Mouse (Mus musculus) midbrain, embryonic 16.5 days (tissue): ENCODE measurements around the gene Pam. TPM values are rescaled to one million over a fixed set of nuclear protein-coding genes. Genes with fewer than 3 reads are reported as not detected.

Experiments
- ATAC-seq: fragments of 200-750 bp; cut with Nextera tagmentation; 2 replicates; pipeline ENCODE4 v1.8.0; 2017; ENCODE audit warnings: moderate TSS enrichment
- H3K27ac ChIP-seq: fragments of 300-500 bp; sonication (generic); 2 replicates; pipeline ENCODE4 v1.5.1; 2014; ENCODE audit warnings: mild to moderate bottlenecking, low read length, mixed read lengths
- H3K27me3 ChIP-seq: fragments of 300-500 bp; sonication (generic); 2 replicates; pipeline ENCODE4 v1.6.1; 2014; ENCODE audit warnings: low read depth, low read length, mixed read lengths; ENCODE audit not compliant: control insufficient read depth, insufficient read depth
- H3K36me3 ChIP-seq: fragments of 300-500 bp; sonication (generic); 2 replicates; pipeline ENCODE4 v1.6.1; 2014; ENCODE audit warnings: mild to moderate bottlenecking, low read length, moderate library complexity, mixed read lengths; ENCODE audit not compliant: control insufficient read depth, insufficient read depth
- H3K4me1 ChIP-seq: fragments of 300-500 bp; sonication (generic); 2 replicates; pipeline ENCODE4 v1.6.1; 2014; ENCODE audit warnings: mild to moderate bottlenecking, low read length, mixed read lengths; ENCODE audit not compliant: control insufficient read depth, insufficient read depth
- H3K4me2 ChIP-seq: fragments of 300-500 bp; sonication (generic); 2 replicates; pipeline ENCODE4 v1.6.1; 2014; ENCODE audit warnings: mild to moderate bottlenecking, low read length, mixed read lengths
- H3K4me3 ChIP-seq: fragments of 300-500 bp; sonication (generic); 2 replicates; pipeline ENCODE4 v1.5.1; 2014; ENCODE audit warnings: low read depth, mild to moderate bottlenecking, low read length, moderate library complexity, mixed read lengths
- H3K9ac ChIP-seq: fragments of 300-500 bp; sonication (generic); 2 replicates; pipeline ENCODE4 v1.6.1; 2014; ENCODE audit warnings: low read depth, low read length, mixed read lengths
- H3K9me3 ChIP-seq: fragments of 300-500 bp; sonication (generic); replicated peaks from 2 replicates; pipeline ENCODE4 v1.6.1; 2014; ENCODE audit warnings: mild to moderate bottlenecking, low read length, mixed read lengths; ENCODE audit not compliant: control insufficient read depth, poor library complexity, severe bottlenecking
- WGBS: fragments of 180-500 bp; shearing (Covaris S2); extraction: QIAGEN DNeasy Blood & Tissue Kit; methylation state at CpG from one replicate; pipeline ENCODE4 v1.1.7; 2014; 5-methylcytosine and 5-hydroxymethylcytosine counted together
- polyA plus RNA-seq: library from polyadenylated mRNA; unstranded; fragments of >200 nt; fragmentation: Nextera tagmentation; extraction: Ambion mirVana; gene quantifications from 2 replicates; pipeline ENCODE4 v1.2.1, GENCODE M21; 2015

Pam gene
- polyA plus RNA-seq, 1 experiment from 2014 or later, result 35.6 TPM

DNA sequence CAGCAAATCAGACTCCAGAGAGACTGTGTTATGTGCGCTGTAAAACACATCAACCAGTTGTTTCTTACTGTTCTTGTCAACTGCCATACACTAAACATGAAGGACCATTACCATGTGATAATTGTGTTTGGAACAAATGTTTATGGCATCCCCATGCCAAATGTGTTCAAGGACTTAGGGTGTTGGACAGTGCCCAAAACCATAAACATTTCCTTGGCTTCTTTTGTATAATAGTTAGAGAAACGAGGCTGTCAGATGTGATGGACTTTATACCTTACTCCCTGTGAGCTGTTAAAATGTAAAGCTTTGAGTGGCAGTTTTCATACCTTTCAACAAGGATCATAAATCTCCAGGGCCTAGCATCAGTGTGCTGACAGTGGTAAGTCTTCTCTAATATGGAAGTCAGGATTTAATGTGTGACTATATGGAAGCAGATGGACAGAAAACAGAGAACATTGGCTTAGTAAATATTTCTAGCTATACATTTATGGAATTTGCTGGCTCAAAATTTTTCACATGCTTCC lies 169.4 kb downstream of the Pam start:
- Histone ChIP-seq H3K9me3 (no peaks in the 10 kb centered on the region), H3K4me3 (no peak overlapping the region), H3K4me2 (no peak overlapping the region), H3K27ac (no peak overlapping the region), H3K36me3 (no peaks in the 10 kb centered on the region), H3K27me3 (no peaks in the 10 kb centered on the region), H3K4me1 (peaks cover 23% of the 10 kb centered on the region), H3K9ac (no peak overlapping the region)
- ATAC-seq, result no peak
- 73% methylated on average over 2 of the region's 2 CpGs for WGBS

- ATAC-seq, result no peak
- WGBS, result 91% methylated on average over 6 of the region's 6 CpGs
Observed at GRCm38 (mm10) chr1:97922395-97922794, 173.1 kb downstream of the Pam start.

GRCm38 (mm10) chr1:97921886-97922285 lies 173.6 kb downstream of the Pam start:
- no peak overlapping the region for H3K27ac ChIP-seq
- no peak overlapping the region for H3K9ac ChIP-seq
- H3K27me3 ChIP-seq, result no peaks in the 10 kb centered on the region
- no peak overlapping the region for H3K4me3 ChIP-seq
- peaks cover 7% of the 10 kb centered on the region; the same call in 1 of the 2 replicates for H3K4me1 ChIP-seq
- 80% methylated on average over 1 of the region's 1 CpGs for WGBS
- no peaks in the 10 kb centered on the region for H3K9me3 ChIP-seq
- no peak for ATAC-seq
- no peak overlapping the region for H3K4me2 ChIP-seq
- no peaks in the 10 kb centered on the region for H3K36me3 ChIP-seq

More at GRCm38 (mm10) chr1:97922395-97922794, 173.1 kb downstream of the Pam start:
- peaks cover 7% of the 10 kb centered on the region; the same call in 1 of the 2 replicates for H3K4me1 ChIP-seq
- no peaks in the 10 kb centered on the region for H3K27me3 ChIP-seq
- H3K36me3 ChIP-seq, result no peaks in the 10 kb centered on the region
- H3K4me3 ChIP-seq, result no peak overlapping the region
- no peak overlapping the region for H3K9ac ChIP-seq
- no peaks in the 10 kb centered on the region for H3K9me3 ChIP-seq
- H3K27ac ChIP-seq, result no peak overlapping the region
- no peak overlapping the region for H3K4me2 ChIP-seq

- ATAC-seq, result no peak
- Histone ChIP-seq H3K4me3 (no peak overlapping the region), H3K9me3 (no peaks in the 10 kb centered on the region), H3K27ac (peak overlapping the region; percentile 37; the same call in 1 of the 2 replicates), H3K27me3 (no peaks in the 10 kb centered on the region), H3K9ac (no peak overlapping the region), H3K4me2 (no peak overlapping the region), H3K4me1 (peaks cover 16% of the 10 kb centered on the region), H3K36me3 (no peaks in the 10 kb centered on the region)
- WGBS, result 83% methylated on average over 8 of the region's 8 CpGs
Observed at GRCm38 (mm10) chr1:97918495-97918894, 177.0 kb downstream of the Pam start.

DNA sequence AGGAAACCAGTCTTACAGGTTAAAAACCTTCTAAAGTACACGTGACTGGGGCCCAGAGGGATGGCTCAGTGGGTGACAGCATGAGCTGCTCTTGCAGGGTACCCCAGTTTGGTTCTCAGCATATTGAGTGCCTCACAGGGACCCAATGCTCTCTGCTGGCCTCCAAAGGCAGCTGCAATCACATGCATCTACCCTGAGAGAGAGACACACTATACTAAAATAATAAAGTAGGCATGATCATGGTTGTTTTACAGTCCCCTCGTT lies 178.5 kb downstream of the Pam start:
- WGBS, result 67% methylated on average over 2 of the region's 2 CpGs
- Histone ChIP-seq H3K9me3 (no peaks in the 10 kb centered on the region), H3K27me3 (no peaks in the 10 kb centered on the region), H3K4me1 (peaks cover 12% of the 10 kb centered on the region), H3K36me3 (no peaks in the 10 kb centered on the region), H3K27ac (peak overlapping the region; percentile 80), H3K4me2 (no peak overlapping the region), H3K9ac (no peak overlapping the region), H3K4me3 (no peak overlapping the region)
- peak; percentile 52; the same call in 1 of the 2 replicates for ATAC-seq

DNA sequence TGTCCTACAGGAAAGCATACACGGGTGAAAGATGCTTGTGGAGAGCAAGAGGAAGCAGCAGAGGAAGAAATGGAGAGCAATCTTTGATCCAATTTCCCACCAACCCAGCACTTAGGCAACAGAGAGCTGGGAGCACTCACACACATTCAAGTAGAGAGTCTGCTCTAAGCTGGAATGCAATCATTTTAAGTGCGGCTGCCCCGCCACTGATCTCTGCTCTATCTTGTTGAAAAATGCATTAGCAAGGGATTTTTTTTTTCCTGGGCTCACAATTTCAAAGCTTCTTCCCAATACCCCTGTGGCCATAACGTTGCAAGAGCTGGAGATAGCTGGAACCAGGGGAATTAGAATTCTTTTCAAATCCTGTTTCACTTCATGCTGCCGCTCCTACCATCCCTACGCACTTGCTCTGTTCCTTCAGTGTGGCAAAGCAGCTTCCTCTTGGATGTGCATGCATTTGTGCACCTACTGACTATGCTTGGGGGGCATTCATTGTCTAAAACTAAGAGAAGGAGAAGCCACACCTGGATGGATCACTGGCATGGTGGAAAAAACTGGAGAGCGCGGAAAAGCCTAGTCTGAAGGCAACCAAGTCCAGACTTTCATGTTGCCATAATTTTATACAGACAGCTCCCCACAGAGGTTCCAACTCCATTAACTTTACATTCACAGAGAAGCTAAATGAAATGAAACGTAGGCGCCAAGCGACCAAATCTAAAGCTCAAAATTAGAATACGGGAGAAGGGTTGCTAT lies 179.1 kb downstream of the Pam start:
- no peak overlapping the region for H3K4me3 ChIP-seq
- peak overlapping the region; percentile 80 for H3K27ac ChIP-seq
- peak overlapping the region; percentile 8; the same call in 1 of the 2 replicates for H3K4me2 ChIP-seq
- no peak overlapping the region for H3K9ac ChIP-seq
- H3K36me3 ChIP-seq, result no peaks in the 10 kb centered on the region
- peak; percentile 78 for ATAC-seq
- WGBS, result 55% methylated on average over 12 of the region's 12 CpGs
- no peaks in the 10 kb centered on the region for H3K9me3 ChIP-seq
- no peaks in the 10 kb centered on the region for H3K27me3 ChIP-seq
- peaks cover 9% of the 10 kb centered on the region for H3K4me1 ChIP-seq

- WGBS, result 81% methylated on average over 10 of the region's 10 CpGs
- no peaks in the 10 kb centered on the region for H3K27me3 ChIP-seq
- H3K9me3 ChIP-seq, result no peaks in the 10 kb centered on the region
- peak; percentile 54; the same call in 1 of the 2 replicates for ATAC-seq
- no peak overlapping the region for H3K9ac ChIP-seq
- H3K4me3 ChIP-seq, result no peak overlapping the region
- no peak overlapping the region for H3K4me2 ChIP-seq
- H3K4me1 ChIP-seq, result peaks cover 9% of the 10 kb centered on the region
- no peaks in the 10 kb centered on the region for H3K36me3 ChIP-seq
- peak overlapping the region; percentile 80 for H3K27ac ChIP-seq
Observed at GRCm38 (mm10) chr1:97915726-97916125, 179.7 kb downstream of the Pam start.

DNA sequence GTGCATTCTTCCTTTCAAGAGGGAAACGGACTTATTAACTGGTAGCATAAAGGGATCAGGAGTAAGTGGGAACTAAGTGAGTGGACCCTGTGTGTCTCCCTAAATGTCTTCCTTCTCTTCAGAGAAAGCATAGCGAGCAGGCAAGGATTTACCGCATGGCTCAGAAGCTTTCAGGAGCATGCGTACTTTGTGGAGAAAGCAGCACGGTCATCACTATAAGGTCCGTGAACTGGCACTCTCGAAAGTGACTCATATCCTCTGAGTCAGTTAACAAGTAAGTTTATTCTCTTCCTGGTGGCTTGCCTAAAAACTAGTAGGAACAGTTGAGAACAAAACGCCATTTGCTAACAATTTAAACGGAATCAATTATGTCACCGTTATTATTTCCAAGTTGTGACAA lies 184.6 kb downstream of the Pam start:
- whole genome bisulfite sequencing, result 93% methylated on average over 10 of the region's 10 CpGs
- ATAC-seq, result no peak

DNA sequence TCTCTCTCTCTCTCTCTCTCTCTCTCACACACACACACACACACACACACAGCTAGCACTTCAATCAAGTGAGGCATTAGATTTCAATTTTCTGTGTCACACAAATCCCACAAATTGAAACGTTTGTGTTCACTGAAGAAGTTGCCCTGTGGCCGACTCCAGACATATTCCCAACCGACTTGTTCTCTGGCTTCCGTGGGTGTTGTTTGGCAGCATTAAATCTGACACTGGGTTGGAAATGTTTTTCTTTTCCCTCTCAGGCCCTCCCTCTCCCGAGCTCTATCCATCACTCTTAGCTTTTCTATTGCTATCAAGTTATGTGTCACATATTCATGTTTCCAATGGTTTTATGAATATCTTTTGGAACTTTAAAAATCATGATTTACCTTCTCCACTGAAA lies 185.9 kb downstream of the Pam start:
- no peaks in the 10 kb centered on the region for H3K4me1 ChIP-seq
- H3K9ac ChIP-seq, result no peak overlapping the region
- 64% methylated on average over 5 of the region's 5 CpGs for WGBS
- no peaks in the 10 kb centered on the region for H3K36me3 ChIP-seq
- H3K27me3 ChIP-seq, result no peaks in the 10 kb centered on the region
- H3K4me2 ChIP-seq, result no peak overlapping the region
- H3K27ac ChIP-seq, result no peak overlapping the region
- no peak overlapping the region for H3K4me3 ChIP-seq
- H3K9me3 ChIP-seq, result no peaks in the 10 kb centered on the region
- ATAC-seq, result no peak

More for the DNA sequence above, 184.6 kb downstream of the Pam start:
- H3K9me3 ChIP-seq, result no peaks in the 10 kb centered on the region
- H3K4me1 ChIP-seq, result peaks cover 3% of the 10 kb centered on the region
- no peaks in the 10 kb centered on the region for H3K36me3 ChIP-seq
- no peaks in the 10 kb centered on the region for H3K27me3 ChIP-seq
- H3K4me2 ChIP-seq, result no peak overlapping the region
- H3K9ac ChIP-seq, result no peak overlapping the region
- no peak overlapping the region for H3K27ac ChIP-seq
- H3K4me3 ChIP-seq, result no peak overlapping the region
